Mouse (Mus musculus) olfactory bulb, adult 2 months (tissue): Measurements from ENCODE around the gene Ahcyl1.

ENCODE experiments used
- CTCF ChIP-seq: fragments of 200-500 bp; IDR thresholded peaks from 2 replicates; pipeline ENCODE4 v1.5.1; 2012; ENCODE audit warnings: low read depth, mild to moderate bottlenecking, low read length, moderate library complexity; ENCODE audit not compliant: insufficient read depth
- POLR2A ChIP-seq: fragments of 200-500 bp; IDR thresholded peaks from 2 replicates; pipeline ENCODE4 v1.6.1; 2012; ENCODE audit warnings: mild to moderate bottlenecking, low read depth, low read length, moderate library complexity; ENCODE audit not compliant: insufficient read depth

- TF ChIP-seq CTCF (no peak), POLR2A (no peak)
Observed at GRCm38 (mm10) chr3:107680790-107681576, 15.4 kb downstream of the Ahcyl1 start.
